Mouse (Mus musculus) heart, adult 11 months (tissue): ENCODE data around the gene Cped1.

ENCODE experiments used
- DNase-seq: peaks from one replicate; pipeline ENCODE4 v3.0.0; 2022

Gene Cped1

GRCm38 (mm10) chr6:22000881-22001280 is 15.2 kb downstream of the Cped1 start:
- DNase-seq = peak; percentile 95

DNA sequence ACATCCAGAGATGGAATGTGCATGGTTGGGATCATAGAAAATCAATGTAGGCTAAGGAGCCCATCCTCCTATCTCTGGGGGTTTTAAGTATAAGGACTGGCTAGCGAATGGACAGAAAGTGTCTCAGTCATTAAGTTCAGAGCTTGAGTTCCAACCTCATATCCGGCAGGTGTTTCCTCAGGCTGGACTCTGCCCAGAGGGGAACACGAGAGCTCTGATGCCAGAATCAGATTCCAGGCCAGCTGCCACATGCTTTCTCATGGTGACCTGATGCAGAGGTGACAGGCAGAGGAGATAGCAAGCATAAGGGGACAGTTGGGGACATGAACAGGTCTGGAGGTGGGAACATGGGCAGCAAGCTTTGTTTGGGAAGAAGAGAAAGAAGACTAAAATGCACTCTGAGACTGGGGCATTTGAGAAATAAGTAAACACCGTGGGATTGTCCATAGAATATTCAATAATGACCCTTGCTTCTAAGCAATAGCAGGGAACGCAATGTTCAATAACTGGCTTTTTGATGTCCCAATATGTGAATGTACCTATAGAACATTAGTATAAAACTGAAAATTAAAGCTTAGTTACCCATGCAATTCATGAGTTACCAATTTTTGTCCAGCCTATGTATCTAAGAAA is 15.7 kb downstream of the Cped1 start:
- peak; percentile 99 for DNase-seq

DNA sequence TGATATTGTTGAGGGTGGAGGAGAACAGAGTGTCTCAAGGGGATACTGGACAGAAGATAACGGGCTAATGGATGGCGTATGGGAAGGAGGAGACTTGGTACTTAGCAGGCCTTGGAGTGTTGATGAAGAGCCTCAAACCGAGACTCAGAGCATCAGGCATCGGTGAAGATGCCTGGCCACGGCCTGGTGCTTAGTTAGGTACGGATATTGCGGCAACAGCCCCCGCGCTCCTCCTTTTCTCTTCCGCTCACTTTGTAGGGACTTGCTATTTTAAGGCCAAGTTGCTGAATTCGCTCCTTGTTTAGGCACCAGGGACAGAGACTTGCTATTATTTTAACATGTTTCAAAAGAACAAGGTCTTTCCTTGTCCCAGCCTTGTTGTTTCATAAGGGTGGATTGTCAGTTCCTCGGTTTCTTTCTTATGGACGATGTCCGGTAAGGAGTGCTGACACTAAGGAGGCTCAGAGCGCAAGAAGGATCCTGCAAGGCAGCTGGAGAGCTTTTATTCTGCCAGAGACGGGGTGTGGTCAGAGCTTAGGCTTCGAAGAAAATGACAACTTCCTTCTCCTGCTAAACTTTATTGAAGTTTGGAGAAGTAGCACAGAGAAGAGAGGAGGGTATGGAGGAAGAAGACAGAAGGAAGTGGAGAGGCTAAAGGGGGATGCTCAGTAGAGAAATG is 16.9 kb downstream of the Cped1 start:
- DNase-seq = peak; percentile 96

DNA sequence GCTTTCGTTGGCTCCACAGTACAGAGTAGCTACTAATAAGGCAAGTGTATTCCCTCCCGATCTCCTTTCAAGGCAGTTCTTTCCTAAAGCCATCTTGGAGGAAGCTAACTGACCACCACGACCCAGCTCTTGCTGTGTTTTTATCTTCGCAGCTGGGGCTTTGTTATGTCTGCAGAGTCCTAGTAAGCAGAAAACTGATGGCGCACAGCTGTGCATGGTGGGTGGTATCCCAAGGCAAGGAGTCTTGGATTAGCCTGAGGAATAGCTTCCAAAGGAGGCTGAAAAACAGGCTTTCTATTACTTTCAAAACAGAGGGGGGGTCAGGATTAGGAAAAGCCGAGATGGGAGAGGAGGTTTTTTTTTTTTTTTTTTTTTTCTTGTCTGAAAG is 17.5 kb downstream of the Cped1 start:
- DNase-seq = peak; percentile 98

GRCm38 (mm10) chr6:22003959-22004543 is 18.3 kb downstream of the Cped1 start:
- DNase-seq = peak; percentile 84

GRCm38 (mm10) chr6:22008346-22008745 is 22.6 kb downstream of the Cped1 start:
- DNase-seq = peak; percentile 68

GRCm38 (mm10) chr6:22010258-22010657 is 24.5 kb downstream of the Cped1 start:
- DNase-seq = peak; percentile 74

- peak; percentile 95 for DNase-seq
Measured at GRCm38 (mm10) chr6:22010761-22011281, 25.1 kb downstream of the Cped1 start.

DNA sequence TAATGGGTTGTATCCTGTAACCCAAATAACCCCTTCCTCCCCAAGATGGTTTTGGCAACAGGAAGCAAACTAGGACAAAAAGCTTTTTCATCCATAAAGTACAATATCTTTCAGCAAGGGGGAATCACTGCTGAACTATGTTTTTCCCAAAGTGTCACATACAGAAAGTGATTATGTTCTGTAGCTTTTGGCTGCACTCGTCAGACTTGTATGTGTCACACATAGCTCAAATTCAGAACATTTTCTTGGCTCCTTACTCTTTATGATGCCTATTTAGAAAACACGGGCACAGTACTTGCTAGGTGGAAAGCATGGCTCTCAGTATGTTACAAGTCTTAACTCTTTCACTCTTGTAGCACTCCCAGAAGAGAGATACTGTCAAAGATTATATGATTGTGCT is 25.8 kb downstream of the Cped1 start:
- no peak for DNase-seq

GRCm38 (mm10) chr6:22012099-22012498 is 26.4 kb downstream of the Cped1 start:
- DNase-seq = peak; percentile 93

GRCm38 (mm10) chr6:22012501-22012900 is 26.8 kb downstream of the Cped1 start:
- DNase-seq = peak; percentile 81

- DNase-seq = peak; percentile 83
Measured at GRCm38 (mm10) chr6:22013394-22013793, 27.7 kb downstream of the Cped1 start.

GRCm38 (mm10) chr6:22014291-22014911 is 28.7 kb downstream of the Cped1 start:
- DNase-seq = peak; percentile 92

DNA sequence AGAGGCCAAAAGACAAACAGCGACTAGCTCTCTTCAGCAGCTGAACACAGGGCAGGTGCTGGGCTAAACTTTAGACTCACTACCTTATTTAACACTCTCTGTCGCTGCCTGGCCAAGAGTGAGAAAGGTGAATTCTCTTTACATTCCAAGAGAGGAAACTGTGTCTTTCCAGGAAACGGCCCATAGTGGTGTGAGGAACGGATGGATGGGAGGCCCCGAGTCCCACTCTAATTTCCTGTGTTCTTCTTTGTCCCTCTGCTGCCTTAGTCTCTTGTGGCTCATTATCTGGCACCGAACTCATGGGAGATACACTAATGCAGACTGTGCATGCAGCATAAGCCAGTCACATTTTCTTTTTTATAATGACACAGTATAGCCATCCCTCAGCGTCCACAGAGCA is 31.9 kb downstream of the Cped1 start:
- peak; percentile 92 for DNase-seq

- DNase-seq = peak; percentile 91
Measured at GRCm38 (mm10) chr6:22018768-22019445, 33.2 kb downstream of the Cped1 start.

- peak; percentile 97 for DNase-seq
Measured at GRCm38 (mm10) chr6:22019637-22020036, 33.9 kb downstream of the Cped1 start.

DNA sequence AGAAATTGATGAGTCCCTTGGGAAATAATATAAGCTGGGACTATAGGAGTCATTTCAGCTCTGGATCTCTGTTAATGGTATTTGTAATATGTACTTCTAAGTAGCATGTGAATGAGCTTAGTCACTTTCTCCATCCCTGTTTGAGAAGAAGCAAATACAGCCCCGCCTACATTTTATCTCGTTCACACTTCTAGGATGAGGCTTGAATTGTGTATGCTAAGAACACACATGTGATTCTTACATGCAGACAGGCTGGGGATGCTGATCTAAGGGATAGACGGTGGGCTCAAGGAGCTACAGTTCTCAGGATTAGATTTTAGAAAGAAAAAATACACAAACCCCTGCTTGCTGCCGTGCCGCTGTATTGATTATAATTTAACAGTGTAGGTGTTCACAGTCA is 35.0 kb downstream of the Cped1 start:
- peak; percentile 65 for DNase-seq

- peak; percentile 35 for DNase-seq
Measured at GRCm38 (mm10) chr6:22021315-22021714, 35.6 kb downstream of the Cped1 start.

- peak; percentile 56 for DNase-seq
Measured at GRCm38 (mm10) chr6:22024168-22024567, 38.5 kb downstream of the Cped1 start.

- peak; percentile 85 for DNase-seq
Measured at GRCm38 (mm10) chr6:22025584-22026357, 40.1 kb downstream of the Cped1 start.

- DNase-seq = peak; percentile 23
Measured at GRCm38 (mm10) chr6:22026358-22026673, 40.6 kb downstream of the Cped1 start.
